Mouse (Mus musculus) MEL (cell line): ENCODE measurements around the gene Smoc1. TPM values are rescaled to one million over a fixed set of nuclear protein-coding genes. Genes with fewer than 3 reads are reported as not detected.

Experiments used
- DNase-seq: peaks from one replicate; pipeline ENCODE4 v3.0.0; 2011; ENCODE audit warnings: low read depth, low spot score
- H3K27ac ChIP-seq: 2 replicates; pipeline ENCODE4 v1.5.1; 2012; ENCODE audit warnings: low read depth, mild to moderate bottlenecking, control low read depth, low read length, moderate library complexity; ENCODE audit not compliant: control insufficient read depth
- H3K27me3 ChIP-seq, 2 experiments: fragments of 150-350 bp in 1 of 2; sonication (generic) in 1 of 2; 2 replicates each; pipeline ENCODE4 v1.6.1; 2012; ENCODE audit warnings: low read length in 2 of 2, mild to moderate bottlenecking in 2 of 2, improper control_type of control experiment in 1 of 2, moderate library complexity in 1 of 2; ENCODE audit not compliant: insufficient read depth in 2 of 2, control insufficient read depth in 1 of 2
- H3K36me3 ChIP-seq, 2 experiments: 2 replicates each; pipeline ENCODE4 v1.6.1; 2012 to 2014; ENCODE audit warnings: low read length in 2 of 2, improper control_type of control experiment in 1 of 2, inconsistent platforms in 1 of 2, mild to moderate bottlenecking in 1 of 2; ENCODE audit not compliant: insufficient read depth in 2 of 2, control insufficient read depth in 1 of 2
- H3K4me1 ChIP-seq, 2 experiments: fragments of 150-350 bp in 1 of 2; sonication (generic) in 1 of 2; 2 replicates each; pipeline ENCODE4 v1.6.1; 2012; ENCODE audit warnings: low read length in 2 of 2, improper control_type of control experiment in 1 of 2, mild to moderate bottlenecking in 1 of 2; ENCODE audit not compliant: insufficient read depth in 2 of 2, control insufficient read depth in 1 of 2
- H3K4me3 ChIP-seq, 2 experiments: fragments of 150-350 bp in 1 of 2; sonication (generic) in 1 of 2; 2 replicates each; pipeline ENCODE4 v1.5.1; 2012; ENCODE audit warnings: low read depth in 2 of 2, low read length in 2 of 2, mild to moderate bottlenecking in 2 of 2, moderate library complexity in 2 of 2, control low read depth in 1 of 2, improper control_type of control experiment in 1 of 2; ENCODE audit not compliant: control insufficient read depth in 1 of 2, insufficient read depth in 1 of 2
- H3K79me2 ChIP-seq: 2 replicates; pipeline ENCODE4 v1.6.1; 2012; ENCODE audit warnings: mild to moderate bottlenecking, low read length, moderate library complexity; ENCODE audit not compliant: control insufficient read depth, poor library complexity, insufficient read depth
- H3K9ac ChIP-seq: 2 replicates; pipeline ENCODE4 v1.6.1; 2012; ENCODE audit warnings: low read depth, mild to moderate bottlenecking, control low read depth, low read length, moderate library complexity; ENCODE audit not compliant: control insufficient read depth, poor library complexity, severe bottlenecking
- H3K9me3 ChIP-seq: fragments of 150-350 bp; sonication (generic); replicated peaks from 2 replicates; pipeline ENCODE4 v1.6.1; 2012; ENCODE audit warnings: mild to moderate bottlenecking, low read length, improper control_type of control experiment, moderate library complexity; ENCODE audit not compliant: insufficient read depth
- BHLHE40 ChIP-seq: IDR thresholded peaks from 2 replicates; pipeline ENCODE4 v1.6.1; 2012; ENCODE audit warnings: low read depth, mild to moderate bottlenecking, inconsistent platforms, low read length, improper control_type of control experiment, borderline replicate concordance
- EP300 ChIP-seq, 2 experiments: IDR thresholded peaks; 2 replicates each; pipeline ENCODE4 v1.6.1; 2011; ENCODE audit warnings: improper control_type of control experiment in 2 of 2, low read length in 2 of 2, low read depth in 1 of 2, mild to moderate bottlenecking in 1 of 2
- GABPA ChIP-seq: IDR thresholded peaks from 2 replicates; pipeline ENCODE4 v1.6.1; 2012; ENCODE audit warnings: low read depth, mild to moderate bottlenecking, inconsistent platforms, low read length, improper control_type of control experiment, moderate library complexity
- GATA1 ChIP-seq: IDR thresholded peaks from 2 replicates; pipeline ENCODE4 v1.6.1; 2011; ENCODE audit warnings: low read depth, low read length, improper control_type of control experiment
- HCFC1 ChIP-seq: IDR thresholded peaks from 2 replicates; pipeline ENCODE4 v1.6.1; 2012; ENCODE audit warnings: low read depth, mild to moderate bottlenecking, inconsistent platforms, low read length, improper control_type of control experiment, moderate library complexity
- MAFK ChIP-seq: IDR thresholded peaks from 2 replicates; pipeline ENCODE4 v1.6.1; 2011; ENCODE audit warnings: low read depth, mild to moderate bottlenecking, low read length, improper control_type of control experiment, borderline replicate concordance
- MAX ChIP-seq: IDR thresholded peaks from 2 replicates; pipeline ENCODE4 v1.6.1; 2011; ENCODE audit warnings: low read length, improper control_type of control experiment
- MXI1 ChIP-seq: IDR thresholded peaks from 2 replicates; pipeline ENCODE4 v1.6.1; 2011; ENCODE audit warnings: mild to moderate bottlenecking, low read depth, low read length, improper control_type of control experiment
- MYC ChIP-seq: IDR thresholded peaks from 2 replicates; pipeline ENCODE4 v1.6.1; 2011; ENCODE audit warnings: low read depth, mild to moderate bottlenecking, low read length, improper control_type of control experiment, moderate library complexity
- NELFE ChIP-seq: IDR thresholded peaks from 2 replicates; pipeline ENCODE4 v1.6.1; 2011; ENCODE audit warnings: low read depth, low read length, improper control_type of control experiment
- POLR2AphosphoS2 ChIP-seq: IDR thresholded peaks from 2 replicates; pipeline ENCODE4 v1.6.1; 2011; ENCODE audit warnings: low read length, improper control_type of control experiment
- RAD21 ChIP-seq: IDR thresholded peaks from 2 replicates; pipeline ENCODE4 v1.6.1; 2011; ENCODE audit warnings: mild to moderate bottlenecking, low read depth, low read length, improper control_type of control experiment
- SIN3A ChIP-seq: IDR thresholded peaks from 2 replicates; pipeline ENCODE4 v1.6.1; 2012; ENCODE audit warnings: low read length, improper control_type of control experiment, inconsistent platforms
- SMC3 ChIP-seq: IDR thresholded peaks from 2 replicates; pipeline ENCODE4 v1.6.1; 2011; ENCODE audit warnings: low read depth, low read length, improper control_type of control experiment
- TBP ChIP-seq: IDR thresholded peaks from 2 replicates; pipeline ENCODE4 v1.8.0; 2011; ENCODE audit warnings: low read depth, low read length, improper control_type of control experiment
- UBTF ChIP-seq: IDR thresholded peaks from 2 replicates; pipeline ENCODE4 v1.6.1; 2012; ENCODE audit warnings: low read depth, mild to moderate bottlenecking, inconsistent platforms, low read length, improper control_type of control experiment, moderate library complexity, borderline replicate concordance; ENCODE audit not compliant: insufficient read depth
- USF1 ChIP-seq: IDR thresholded peaks from 2 replicates; pipeline ENCODE4 v1.6.1; 2014; ENCODE audit warnings: low read depth, mild to moderate bottlenecking, inconsistent platforms, low read length, improper control_type of control experiment, moderate library complexity
- USF2 ChIP-seq, 2 experiments: IDR thresholded peaks; 2 replicates each; pipeline ENCODE4 v1.6.1; 2011 to 2012; ENCODE audit warnings: improper control_type of control experiment in 2 of 2, low read length in 2 of 2, borderline replicate concordance in 1 of 2, inconsistent platforms in 1 of 2, low read depth in 1 of 2, mild to moderate bottlenecking in 1 of 2; ENCODE audit not compliant: insufficient read depth in 1 of 2
- ZMIZ1 ChIP-seq: IDR thresholded peaks from 2 replicates; pipeline ENCODE4 v1.6.1; 2012; ENCODE audit warnings: low read depth, mild to moderate bottlenecking, inconsistent platforms, low read length, improper control_type of control experiment, moderate library complexity
- ZNF384 ChIP-seq: IDR thresholded peaks from 2 replicates; pipeline ENCODE4 v1.6.1; 2012; ENCODE audit warnings: low read depth, mild to moderate bottlenecking, inconsistent platforms, low read length, improper control_type of control experiment
- polyA plus RNA-seq, 2 experiments: library from polyadenylated mRNA; stranded (reverse) in 1 of 2; unstranded in 1 of 2; fragments of >175 nt in 1 of 2; fragments of >200 nt in 1 of 2; gene quantifications; 2 replicates each; pipeline versions ENCODE4 v1.2.1 to v1.2.4; 2012; ENCODE audit warnings: low replicate concordance in 2 of 2, low read depth in 1 of 2; ENCODE audit not compliant: insufficient read length in 2 of 2, insufficient read depth in 1 of 2, missing spikeins in 1 of 2
- total RNA-seq: library from RNA; depleted of rRNA; stranded (reverse); fragments of 300-350 nt; gene quantifications from 2 replicates; pipeline ENCODE4 v1.2.3, GENCODE M21; 2012

The Smoc1 gene
- total and polyA plus RNA-seq, 3 experiments = 18.8 to 23.3 TPM; not detected in 1

DNA sequence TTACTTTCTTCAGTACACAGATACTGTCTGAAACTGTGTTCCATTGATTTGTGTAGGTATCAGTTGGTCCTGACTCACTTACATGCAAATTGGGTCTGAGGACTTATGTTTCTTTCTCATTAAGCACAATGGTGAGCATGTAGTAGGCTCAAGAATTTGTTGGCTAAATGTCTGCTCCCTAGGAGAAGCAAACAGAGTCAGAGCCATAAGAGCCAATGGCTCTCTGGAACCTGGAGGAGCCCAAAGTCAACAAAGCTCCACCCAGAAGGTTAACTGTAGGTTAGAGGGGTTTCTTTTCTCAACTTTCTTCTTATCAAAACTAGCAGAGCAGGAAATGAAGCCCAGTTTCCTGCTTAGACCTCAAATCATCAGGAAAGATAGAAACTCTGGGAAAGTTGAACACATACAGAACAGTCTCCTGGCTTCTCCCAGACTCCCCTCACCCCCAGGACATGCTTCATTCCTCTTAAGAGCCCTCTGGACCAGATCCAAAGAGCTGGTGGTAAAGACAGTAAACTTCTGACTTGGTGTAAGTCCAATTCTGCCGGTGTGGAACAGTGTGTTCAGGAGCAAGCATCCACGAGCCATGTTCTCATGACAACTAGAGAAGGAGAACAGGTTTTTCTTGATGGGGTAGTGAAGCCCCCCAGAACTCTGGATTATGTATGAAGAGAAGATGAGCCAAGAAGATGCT lies 51.5 kb downstream of the Smoc1 start:
- Histone ChIP-seq H3K79me2 (no peaks in the 10 kb centered on the region), H3K9ac (no peak overlapping the region)
- no peak for DNase-seq
- TF ChIP-seq MAX = no peak
- no peak for TF ChIP-seq GABPA
- TF ChIP-seq MXI1 = no peak
- no peak for TF ChIP-seq BHLHE40
- TF ChIP-seq POLR2AphosphoS2 = no peak
- TF ChIP-seq HCFC1 = no peak
- TF ChIP-seq SIN3A = no peak
- no peak for TF ChIP-seq EP300 (IDR thresholded peaks at IDR 0.05; ENCODE audit: low read depth in 1 of 2, low read length in 2 of 2)
- TF ChIP-seq ZNF384 = no peak
- TF ChIP-seq USF2 (IDR thresholded peaks at IDR 0.05; ENCODE audit: borderline replicate concordance in 1 of 2, insufficient read depth in 1 of 2, low read depth in 1 of 2, low read length in 2 of 2) = no peak
- TF ChIP-seq UBTF = no peak
- no peak for TF ChIP-seq TBP
- TF ChIP-seq SMC3 = no peak
- TF ChIP-seq USF1 = no peak
- TF ChIP-seq MYC = no peak
- TF ChIP-seq ZMIZ1 = no peak
- TF ChIP-seq GATA1 = no peak
- TF ChIP-seq, all 39 proteins: peak for 0
- Histone ChIP-seq H3K27ac (no peak overlapping the region), H3K4me1 (peaks cover 2% of the 10 kb centered on the region in 2 experiments; a peak in 2 of 4 replicates), H3K9me3 (no peaks in the 10 kb centered on the region), H3K4me3 (no peak overlapping the region), H3K27me3 (no peaks in the 10 kb centered on the region), H3K36me3 (peaks cover 0 to 4% of the 10 kb centered on the region in 2 experiments; a peak in 2 of 4 replicates)

DNA sequence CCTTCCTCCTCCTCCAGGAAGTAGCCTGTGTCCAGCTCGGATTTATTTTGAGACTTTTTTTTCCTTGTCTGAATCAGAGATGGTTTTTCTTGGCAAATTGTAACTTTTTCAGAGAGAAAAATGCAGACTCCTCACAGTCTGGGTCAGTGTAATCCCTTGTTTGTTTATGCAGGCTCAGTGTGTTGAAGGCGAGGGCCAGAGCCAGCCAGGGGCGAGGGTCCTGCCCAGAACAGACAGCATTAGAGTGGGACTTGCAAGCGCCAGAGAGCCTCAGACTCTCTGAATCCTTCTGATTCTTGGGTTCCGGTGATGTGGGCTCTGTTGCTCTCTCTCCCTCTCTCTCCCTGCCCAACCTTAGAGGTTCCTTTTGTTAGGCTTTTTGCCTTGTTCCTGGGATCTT lies 53.7 kb downstream of the Smoc1 start:
- DNase-seq = no peak
- Histone ChIP-seq H3K36me3 (no peaks in the 10 kb centered on the region), H3K79me2 (no peaks in the 10 kb centered on the region), H3K27me3 (no peaks in the 10 kb centered on the region), H3K27ac (no peak overlapping the region), H3K9ac (no peak overlapping the region), H3K4me3 (no peak overlapping the region), H3K4me1 (no peaks in the 10 kb centered on the region), H3K9me3 (no peaks in the 10 kb centered on the region)
- TF ChIP-seq USF1 (no peak), USF2 (IDR thresholded peaks at IDR 0.05; ENCODE audit: borderline replicate concordance in 1 of 2, insufficient read depth in 1 of 2, low read depth in 1 of 2, low read length in 2 of 2) (no peak), RAD21 (no peak), EP300 (IDR thresholded peaks at IDR 0.05; ENCODE audit: low read depth in 1 of 2, low read length in 2 of 2) (no peak), SIN3A (no peak), UBTF (no peak), MAFK (no peak), NELFE (no peak)
